ENCODE assay signal across 10 mouse cellular contexts in genomic region chr1:55210202-55210965, GRCm38 (mm10). TPM values are rescaled to one million over a fixed set of nuclear protein-coding genes. Genes with fewer than 3 reads are reported as not detected.
DNase-seq lines count a peak whose midpoint lies in the region; ATAC-seq and TF ChIP-seq lines count a peak whose summit lies in the region.
"Had no signal": no experiment of that assay in that cellular context is flagged by ENCODE, and none has a peak within 500 bp of the region (broad histone marks: within the 10 kb centered on the region; RNA-seq: fewer than 3 reads in every experiment).

No protein-coding gene starts in this region.

- TF ChIP-seq EP300 in CH12.LX (IDR thresholded peaks at IDR 0.05; ENCODE audit: low read length) = no peak

- H3K4me1 ChIP-seq in CH12.LX (ENCODE audit: control insufficient read depth in 1 of 2, insufficient read depth in 2 of 2) = peaks cover 0 to 6% of the 10 kb centered on the region in 2 experiments; a peak in 3 of 4 replicates
- peaks cover 6% of the 10 kb centered on the region; the same call in 1 of the 2 replicates for H3K4me1 ChIP-seq in kidney, embryonic 16.5 days (ENCODE audit: insufficient read depth, low read length)
- peaks cover 3% of the 10 kb centered on the region; the same call in 1 of the 2 replicates for H3K4me1 ChIP-seq in forebrain, embryonic 11.5 days (replicated peaks; ENCODE audit: control insufficient read depth, insufficient read depth, low read length)
- H3K4me1 ChIP-seq: neural tube, embryonic 12.5 days had no signal

- H3K36me3 ChIP-seq in CH12.LX (replicated peaks in 1 of 2; ENCODE audit: control insufficient read depth in 1 of 2, insufficient read depth in 1 of 2, low read length in 1 of 2) = no peaks in the 10 kb centered on the region
- no peaks in the 10 kb centered on the region for H3K36me3 ChIP-seq in kidney, embryonic 16.5 days (ENCODE audit: insufficient read depth, low read length)
- H3K36me3 ChIP-seq in forebrain, embryonic 11.5 days (ENCODE audit: control insufficient read depth, insufficient read depth, low read length) = no peaks in the 10 kb centered on the region
- H3K36me3 ChIP-seq: G1E; neural tube, embryonic 12.5 days had no signal

- no peak for TF ChIP-seq CTCF in CH12.LX (conservative IDR thresholded peaks at IDR 0.05 in 1 of 2, IDR thresholded peaks at IDR 0.05 in 1 of 2; ENCODE audit: low read depth in 2 of 2, low read length in 2 of 2)

- no peak for TF ChIP-seq POLR2A in CH12.LX (IDR thresholded peaks at IDR 0.05; ENCODE audit: low read depth, low read length)

- WGBS in kidney, embryonic 16.5 days = 46% methylated on average over 12 of the region's 12 CpGs
- WGBS in forebrain, embryonic 11.5 days = 53% methylated on average over 12 of the region's 12 CpGs

- intact Hi-C loops in heart, postnatal 36 days (cut with DNase I) = no loop called here

- no peaks in the 10 kb centered on the region for H3K9me3 ChIP-seq in CH12.LX (replicated peaks; ENCODE audit: low read length)
- H3K9me3 ChIP-seq in kidney, embryonic 16.5 days (ENCODE audit: low read length) = no peaks in the 10 kb centered on the region
- no peaks in the 10 kb centered on the region for H3K9me3 ChIP-seq in forebrain, embryonic 11.5 days (ENCODE audit: control insufficient read depth, low read length)
- H3K9me3 ChIP-seq: G1E; neural tube, embryonic 12.5 days had no signal

- in situ Hi-C loops in CH12.LX (cut with MboI; ENCODE audit: low pct_ligation_motif_present, low pct_unique_long_range_greater_than_20kb, low sequenced_read_pairs) = no loop called here

- H3K4me2 ChIP-seq in CH12.LX (ENCODE audit: insufficient read depth, low read depth, poor library complexity, severe bottlenecking) = no peak overlapping the region
- H3K4me2 ChIP-seq in kidney, embryonic 16.5 days (replicated peaks; ENCODE audit: low read depth, low read length) = 0 out of 2 replicates have a peak overlapping the region, but pooled peaks have one; percentile 5
- H3K4me2 ChIP-seq in forebrain, embryonic 11.5 days (ENCODE audit: low read depth, low read length, severe bottlenecking) = no peak overlapping the region
- H3K4me2 ChIP-seq: neural tube, embryonic 12.5 days had no signal

- dilution Hi-C loops in CH12.LX (cut with MboI; ENCODE audit: extremely low pct_ligation_motif_present, extremely low pct_unique_long_range_greater_than_20kb, low sequenced_read_pairs) = no loop called here

- no peak overlapping the region for H3K27ac ChIP-seq in CH12.LX (ENCODE audit: insufficient read depth, low read depth)
- no peak overlapping the region for H3K27ac ChIP-seq in kidney, embryonic 16.5 days (ENCODE audit: low read length)
- H3K27ac ChIP-seq in forebrain, embryonic 11.5 days (ENCODE audit: low read depth, low read length) = no peak overlapping the region
- H3K27ac ChIP-seq: neural tube, embryonic 12.5 days had no signal

- no peak overlapping the region for H3K4me3 ChIP-seq in CH12.LX (replicated peaks in 1 of 3; ENCODE audit: low read depth in 2 of 3, low read length in 2 of 3, poor library complexity in 1 of 3)
- no peak overlapping the region for H3K4me3 ChIP-seq in kidney, embryonic 16.5 days (ENCODE audit: low read length)
- H3K4me3 ChIP-seq in forebrain, embryonic 11.5 days (ENCODE audit: low read depth, low read length) = no peak overlapping the region
- H3K4me3 ChIP-seq: neural tube, embryonic 12.5 days had no signal

- DNase-seq in heart, adult 11 months = peak; percentile 91
- DNase-seq in heart, postnatal 36 days = no peak
- DNase-seq in CH12.LX (ENCODE audit: extremely low read depth) = no peak
- peak; percentile 23 to 58 for DNase-seq in natural killer cell, adult 2 months (ENCODE audit: low spot score in 2 of 2)
- no peak for DNase-seq in gastrocnemius, postnatal 4 days (ENCODE audit: low spot score in 2 of 2)
- no peak for DNase-seq in adrenal gland, postnatal 25 days
- DNase-seq in forebrain, embryonic 11.5 days (ENCODE audit: low spot score) = no peak

- H3K27me3 ChIP-seq in CH12.LX (replicated peaks) = no peaks in the 10 kb centered on the region
- H3K27me3 ChIP-seq in kidney, embryonic 16.5 days (ENCODE audit: insufficient read depth, low read length) = no peaks in the 10 kb centered on the region
- no peaks in the 10 kb centered on the region for H3K27me3 ChIP-seq in forebrain, embryonic 11.5 days (ENCODE audit: control insufficient read depth, insufficient read depth, low read length)
- H3K27me3 ChIP-seq: neural tube, embryonic 12.5 days had no signal

- H3K9ac ChIP-seq in CH12.LX (ENCODE audit: insufficient read depth, low read depth) = no peak overlapping the region
- no peak overlapping the region for H3K9ac ChIP-seq in kidney, embryonic 16.5 days (replicated peaks; ENCODE audit: low read length)
- H3K9ac ChIP-seq in forebrain, embryonic 11.5 days (ENCODE audit: low read length) = no peak overlapping the region
- H3K9ac ChIP-seq: neural tube, embryonic 12.5 days had no signal

- no peak for TF ChIP-seq RAD21 in CH12.LX (IDR thresholded peaks at IDR 0.05; ENCODE audit: low read depth, low read length)

- H3K79me2 ChIP-seq in CH12.LX (replicated peaks; ENCODE audit: control insufficient read depth, extremely low read depth, insufficient read depth, poor library complexity, severe bottlenecking) = no peaks in the 10 kb centered on the region

- ATAC-seq in kidney, embryonic 16.5 days (ENCODE audit: low FRiP score, low TSS enrichment) = peak; percentile 72
- no peak for ATAC-seq in forebrain, embryonic 11.5 days (replicated peaks; ENCODE audit: low FRiP score)

TF ChIP-seq in CH12.LX, 34 proteins besides CTCF, POLR2A, EP300 and RAD21:
- TF ChIP-seq ZNF384 (IDR thresholded peaks at IDR 0.05; ENCODE audit: low read depth, low read length) (0 out of 2 replicates have a peak, but pooled peaks have one; percentile 12), JUN (IDR thresholded peaks at IDR 0.05; ENCODE audit: insufficient read depth, low read depth, low read length) (no peak), PAX5 (IDR thresholded peaks at IDR 0.05; ENCODE audit: low read length) (no peak)

RNA-seq across cellular contexts. Expression of gene Rftn2, which starts 16.2 kb away (rescaled TPM):
- 10 to 100 TPM; 12.7 to 13.9 TPM for total RNA-seq in heart, postnatal 36 days (2021)
- total RNA-seq in CH12.LX (2012; rRNA removed) = 0.88 and 1.4 TPM in 2 replicates
- 0.96 and 1.1 TPM in 2 replicates for total RNA-seq in CH12.LX (2014; rRNA removed)
- polyA plus RNA-seq in CH12.LX (2012; ENCODE audit: insufficient read length, low read depth) = 0.91 and 1.4 TPM in 2 replicates
- polyA plus RNA-seq in kidney, embryonic 16.5 days (2015; fragmentation: Nextera tagmentation; extraction: Ambion mirVana) = 7.6 and 9.0 TPM in 2 replicates
- 10 to 100 TPM; 23.9 to 25.8 TPM for total RNA-seq in gastrocnemius, postnatal 4 days (2021)
- total RNA-seq in adrenal gland, postnatal 25 days (2021) = 15.5 and 20.0 TPM in 2 replicates
- 8.0 and 8.2 TPM in 2 replicates for polyA plus RNA-seq in forebrain, embryonic 11.5 days (2014; fragmentation: Nextera tagmentation; extraction: Ambion mirVana)

RNA-seq across cellular contexts. Expression of gene Mars2, which starts 26.6 kb away (rescaled TPM):
- 1 to 10 TPM; 4.6 to 4.9 TPM for total RNA-seq in heart, postnatal 36 days (2021)
- total RNA-seq in CH12.LX (2012; rRNA removed) (4.5 and 5.7 TPM in 2 replicates), CH12.LX (2014; rRNA removed) (5.6 and 5.8 TPM in 2 replicates)
- polyA plus RNA-seq in CH12.LX (2012; ENCODE audit: insufficient read length, low read depth) = 3.5 and 3.7 TPM in 2 replicates
- polyA plus RNA-seq in kidney, embryonic 16.5 days (2015; fragmentation: Nextera tagmentation; extraction: Ambion mirVana) = 2.2 and 2.6 TPM in 2 replicates
- total RNA-seq in gastrocnemius, postnatal 4 days (2021) = 1 to 10 TPM; 4.2 to 5.0 TPM
- total RNA-seq in adrenal gland, postnatal 25 days (2021) = 6.9 and 8.1 TPM in 2 replicates
- polyA plus RNA-seq in forebrain, embryonic 11.5 days (2014; fragmentation: Nextera tagmentation; extraction: Ambion mirVana) = 3.7 and 3.8 TPM in 2 replicates

Comparison
In these comparisons a context has a peak if more than half of its experiments do, and no peak if none do; other contexts are left out.
1. DNase-seq: peak in heart, adult 11 months (single experiment) and natural killer cell, adult 2 months (2 of 2); none in heart, postnatal 36 days (0 of 2), CH12.LX (single experiment), gastrocnemius, postnatal 4 days (0 of 2), adrenal gland, postnatal 25 days (single experiment) and forebrain, embryonic 11.5 days (single experiment).